Mouse (Mus musculus) MEL-GATA-1-ER (cell line): ENCODE measurements around the gene Vps72.
"Not testable (repeated sequence)": the region's sequence is repeated elsewhere in the genome, so short reads cannot be mapped to it uniquely, and the experiment has no call there.

Experiments used
- DNase-seq: peaks from one replicate; pipeline ENCODE4 v3.0.0-alpha.2; 2012; ENCODE audit warnings: low read depth; ENCODE audit errors: extremely low read depth

Vps72 gene

GRCm38 (mm10) chr3:95133680-95134101, 22.9 kb downstream of the Vps72 start, which contains the start of the genes Scnm1 and Lysmd1:
Gene Scnm1, minus strand, starts transcription at chr3:95134011.
Gene Lysmd1, plus strand, starts transcription at chr3:95134088.
- DNase-seq = peak; percentile 100

- DNase-seq = not testable (repeated sequence)
These were observed 23.3 kb downstream of the Vps72 start for GRCm38 (mm10) chr3:95134133-95134532.

- peak; percentile 85 for DNase-seq
These were observed 24.2 kb downstream of the Vps72 start for GRCm38 (mm10) chr3:95135023-95135422.

- peak; percentile 82 for DNase-seq
These were observed 24.7 kb downstream of the Vps72 start for GRCm38 (mm10) chr3:95135433-95136052.

- DNase-seq = no peak
These were observed 25.5 kb downstream of the Vps72 start for GRCm38 (mm10) chr3:95136336-95136735.

- no peak for DNase-seq
These were observed 28.9 kb downstream of the Vps72 start for GRCm38 (mm10) chr3:95139586-95140288.

GRCm38 (mm10) chr3:95140289-95140595, 29.4 kb downstream of the Vps72 start:
- DNase-seq = no peak

GRCm38 (mm10) chr3:95140795-95141194, 30.0 kb downstream of the Vps72 start:
- DNase-seq = no peak

GRCm38 (mm10) chr3:95141474-95141873, 30.7 kb downstream of the Vps72 start:
- DNase-seq = peak; percentile 70

GRCm38 (mm10) chr3:95141952-95142616, 31.3 kb downstream of the Vps72 start, which contains the start of gene Tnfaip8l2:
Gene Tnfaip8l2, minus strand, starts transcription at chr3:95142360.
- DNase-seq = peak; percentile 75

- DNase-seq = peak; percentile 79
These were observed 31.8 kb downstream of the Vps72 start for GRCm38 (mm10) chr3:95142617-95143011.

- DNase-seq = no peak
These were observed 37.1 kb downstream of the Vps72 start for GRCm38 (mm10) chr3:95147924-95148323.

GRCm38 (mm10) chr3:95153874-95154273, 43.1 kb downstream of the Vps72 start:
- DNase-seq = peak; percentile 83

- DNase-seq = no peak
These were observed 48.7 kb downstream of the Vps72 start for GRCm38 (mm10) chr3:95159511-95159986.

GRCm38 (mm10) chr3:95159987-95160963, 49.5 kb downstream of the Vps72 start, which contains the start of gene Sema6c:
Gene Sema6c, plus strand, starts transcription at chr3:95160457.
- peak; percentile 98 for DNase-seq

- DNase-seq = no peak
These were observed 50.3 kb downstream of the Vps72 start for GRCm38 (mm10) chr3:95161041-95161551.

- no peak for DNase-seq
These were observed 51.0 kb downstream of the Vps72 start for GRCm38 (mm10) chr3:95161618-95162344.

- DNase-seq = no peak
These were observed 51.5 kb downstream of the Vps72 start for GRCm38 (mm10) chr3:95162345-95162628.

- no peak for DNase-seq
These were observed 52.8 kb downstream of the Vps72 start for GRCm38 (mm10) chr3:95163419-95164255.

- no peak for DNase-seq
These were observed 53.4 kb downstream of the Vps72 start for GRCm38 (mm10) chr3:95164256-95164550.
